Mouse (Mus musculus): Measurements from ENCODE around the gene Sema7a.

Gene Sema7a

GRCm38 (mm10) chr9:57961863-57962778 is 22.2 kb downstream of the Sema7a start:
- no peak for DNase-seq

GRCm38 (mm10) chr9:57963249-57963997 is 23.5 kb downstream of the Sema7a start:
- DNase-seq: no peak

GRCm38 (mm10) chr9:57963998-57964395 is 24.1 kb downstream of the Sema7a start:
- no peak for DNase-seq

GRCm38 (mm10) chr9:57964528-57965250 is 24.8 kb downstream of the Sema7a start:
- no peak for DNase-seq

- no peak for DNase-seq
These were observed 25.6 kb downstream of the Sema7a start for GRCm38 (mm10) chr9:57965281-57966185.

GRCm38 (mm10) chr9:57967237-57967960 is 27.5 kb downstream of the Sema7a start:
- no peak for DNase-seq

GRCm38 (mm10) chr9:57968166-57968771 is 28.4 kb downstream of the Sema7a start:
- DNase-seq: no peak

GRCm38 (mm10) chr9:57968783-57969542 is 29.1 kb downstream of the Sema7a start:
- DNase-seq: no peak

- DNase-seq: peak; percentile 28
These were observed 30.0 kb downstream of the Sema7a start for GRCm38 (mm10) chr9:57969736-57970495.

- DNase-seq: no peak
These were observed 31.5 kb downstream of the Sema7a start for GRCm38 (mm10) chr9:57971413-57971812.

GRCm38 (mm10) chr9:57972141-57972591 is 32.3 kb downstream of the Sema7a start:
- no peak for DNase-seq

- no peak for DNase-seq
These were observed 33.0 kb downstream of the Sema7a start for GRCm38 (mm10) chr9:57972776-57973439.

GRCm38 (mm10) chr9:57973440-57974066 is 33.6 kb downstream of the Sema7a start:
- DNase-seq: no peak

- no peak for DNase-seq
These were observed 34.3 kb downstream of the Sema7a start for GRCm38 (mm10) chr9:57974221-57974620.

- DNase-seq: no peak
These were observed 35.4 kb downstream of the Sema7a start for GRCm38 (mm10) chr9:57975200-57975821.

- no peak for DNase-seq
These were observed 38.1 kb downstream of the Sema7a start for GRCm38 (mm10) chr9:57978025-57978424.

- DNase-seq: no peak
These were observed 38.9 kb downstream of the Sema7a start for GRCm38 (mm10) chr9:57978858-57979257.

GRCm38 (mm10) chr9:57980570-57980969 is 40.7 kb downstream of the Sema7a start:
- DNase-seq: no peak

Data from kidney, adult 11 months (tissue).